Mouse (Mus musculus) ES-E14 (cell line): Measurements from ENCODE around the gene Ret.

Source experiments
- CHD2 ChIP-seq: IDR thresholded peaks from 2 replicates; pipeline ENCODE4 v1.6.1; 2014; ENCODE audit warnings: mild to moderate bottlenecking, low read depth, low read length, inconsistent platforms
- HCFC1 ChIP-seq: IDR thresholded peaks from 2 replicates; pipeline ENCODE4 v1.6.1; 2012; ENCODE audit warnings: low read length, inconsistent platforms, borderline replicate concordance; ENCODE audit not compliant: insufficient read depth
- MAFK ChIP-seq: IDR thresholded peaks from 2 replicates; pipeline ENCODE4 v1.6.1; 2014; ENCODE audit warnings: mild to moderate bottlenecking, low read depth, low read length, inconsistent platforms; ENCODE audit not compliant: insufficient read depth

GRCm38 (mm10) chr6:118163086-118163485, 34.4 kb downstream of the Ret start:
- TF ChIP-seq HCFC1 (no peak), MAFK (no peak), CHD2 (no peak)
